ENCODE assay signal across 21 mouse cellular contexts in genomic region chr4:27949970-27950717, GRCm38 (mm10).
DNase-seq lines count a peak whose midpoint lies in the region; ATAC-seq lines count a peak whose summit lies in the region.
"Had no signal": no experiment of that assay in that cellular context is flagged by ENCODE, and none has a peak within 500 bp of the region (broad histone marks: within the 10 kb centered on the region; RNA-seq: fewer than 3 reads in every experiment).

No protein-coding gene starts in this region.

- H3K9ac ChIP-seq in forebrain, embryonic 11.5 days (ENCODE audit: low read length), result no peak overlapping the region
- no peak overlapping the region for H3K9ac ChIP-seq in forebrain, embryonic 13.5 days
- H3K9ac ChIP-seq in midbrain, embryonic 14.5 days (replicated peaks; ENCODE audit: low read length), result no peak overlapping the region
- H3K9ac ChIP-seq: embryonic facial prominence, embryonic 15.5 days; heart, embryonic 13.5 days; neural tube, embryonic 15.5 days had no signal

- 57% methylated on average over 8 of the region's 8 CpGs for WGBS in forebrain, embryonic 11.5 days
- 80% methylated on average over 8 of the region's 8 CpGs for WGBS in forebrain, embryonic 10.5 days
- 42% methylated on average over 8 of the region's 8 CpGs for WGBS in forebrain, embryonic 13.5 days
- 19% methylated on average over 8 of the region's 8 CpGs for WGBS in midbrain, embryonic 14.5 days

- no peaks in the 10 kb centered on the region for H3K27me3 ChIP-seq in forebrain, embryonic 11.5 days (ENCODE audit: control insufficient read depth, insufficient read depth, low read length)
- H3K27me3 ChIP-seq in forebrain, embryonic 10.5 days (ENCODE audit: poor library complexity, severe bottlenecking), result no peaks in the 10 kb centered on the region
- H3K27me3 ChIP-seq in forebrain, embryonic 13.5 days, result no peaks in the 10 kb centered on the region
- peaks cover 24% of the 10 kb centered on the region for H3K27me3 ChIP-seq in midbrain, embryonic 14.5 days (ENCODE audit: control insufficient read depth, insufficient read depth, low read length)
- H3K27me3 ChIP-seq: CH12.LX; embryonic facial prominence, embryonic 15.5 days; heart, embryonic 13.5 days; neural tube, embryonic 15.5 days had no signal

- H3K4me3 ChIP-seq in forebrain, embryonic 11.5 days (ENCODE audit: low read depth, low read length), result no peak overlapping the region
- H3K4me3 ChIP-seq in forebrain, embryonic 10.5 days, result no peak overlapping the region
- H3K4me3 ChIP-seq in forebrain, embryonic 13.5 days, result no peak overlapping the region
- H3K4me3 ChIP-seq in midbrain, embryonic 14.5 days (replicated peaks; ENCODE audit: low read depth, low read length), result no peak overlapping the region
- H3K4me3 ChIP-seq: embryonic facial prominence, embryonic 15.5 days; gastrocnemius, adult 2 months; heart, embryonic 13.5 days; limb, embryonic 10.5 days; neural tube, embryonic 15.5 days had no signal

- H3K27ac ChIP-seq in forebrain, embryonic 11.5 days (ENCODE audit: low read depth, low read length), result no peak overlapping the region; the same call in 1 of the 2 replicates
- no peak overlapping the region for H3K27ac ChIP-seq in forebrain, embryonic 10.5 days
- H3K27ac ChIP-seq in forebrain, embryonic 13.5 days, result no peak overlapping the region
- no peak overlapping the region for H3K27ac ChIP-seq in midbrain, embryonic 14.5 days (replicated peaks; ENCODE audit: low read depth, low read length)
- H3K27ac ChIP-seq: embryonic facial prominence, embryonic 15.5 days; gastrocnemius, adult 2 months; heart, embryonic 13.5 days; limb, embryonic 10.5 days; neural tube, embryonic 15.5 days had no signal

- no peak for DNase-seq in forebrain, embryonic 11.5 days (ENCODE audit: low spot score)
- DNase-seq in forebrain, embryonic 10.5 days (ENCODE audit: extremely low spot score, low spot score), result no peak
- peak; percentile 7 for DNase-seq in brain, adult 2 months (ENCODE audit: low read depth, low spot score)
- peak; percentile 57 for DNase-seq in midbrain, embryonic 14.5 days
- DNase-seq in adrenal gland, adult (ENCODE audit: inconsistent age in 2 of 2, low spot score in 1 of 2), result no peak
- DNase-seq in cerebellum, adult 9-10 months, result no peak
- DNase-seq: adrenal gland, postnatal 25 days; cerebellum, adult 2 months; gastrocnemius, adult 2 months; kidney, adult 11 months; layer of hippocampus, postnatal 36 days; lung, adult 18-20 months; lung, postnatal 36 days; thymus, postnatal 4 days had no signal

- ATAC-seq in forebrain, embryonic 11.5 days (replicated peaks; ENCODE audit: low FRiP score), result peak; percentile 59
- peak; percentile 92 for ATAC-seq in forebrain, embryonic 13.5 days
- no peak; the same call in 1 of the 2 replicates for ATAC-seq in midbrain, embryonic 14.5 days (ENCODE audit: low FRiP score, low TSS enrichment)
- ATAC-seq: hindbrain, embryonic 16.5 days had no signal

- H3K9me3 ChIP-seq in forebrain, embryonic 11.5 days (ENCODE audit: control insufficient read depth, low read length), result no peaks in the 10 kb centered on the region
- H3K9me3 ChIP-seq in forebrain, embryonic 10.5 days, result no peaks in the 10 kb centered on the region
- H3K9me3 ChIP-seq in forebrain, embryonic 13.5 days (replicated peaks), result no peaks in the 10 kb centered on the region
- no peaks in the 10 kb centered on the region for H3K9me3 ChIP-seq in midbrain, embryonic 14.5 days (ENCODE audit: control insufficient read depth, low read length)
- H3K9me3 ChIP-seq: embryonic facial prominence, embryonic 15.5 days; heart, embryonic 13.5 days; limb, embryonic 10.5 days; neural tube, embryonic 15.5 days had no signal

- H3K4me1 ChIP-seq in forebrain, embryonic 11.5 days (replicated peaks; ENCODE audit: control insufficient read depth, insufficient read depth, low read length), result no peaks in the 10 kb centered on the region
- H3K4me1 ChIP-seq in forebrain, embryonic 10.5 days, result peaks cover 8% of the 10 kb centered on the region; the same call in 1 of the 2 replicates
- peaks cover 6% of the 10 kb centered on the region; the same call in 1 of the 2 replicates for H3K4me1 ChIP-seq in forebrain, embryonic 13.5 days
- H3K4me1 ChIP-seq in midbrain, embryonic 14.5 days (ENCODE audit: control insufficient read depth, insufficient read depth, low read length), result no peaks in the 10 kb centered on the region
- H3K4me1 ChIP-seq: embryonic facial prominence, embryonic 15.5 days; heart, embryonic 13.5 days; limb, embryonic 10.5 days; neural tube, embryonic 15.5 days had no signal

- H3K4me2 ChIP-seq in forebrain, embryonic 11.5 days (ENCODE audit: low read depth, low read length, severe bottlenecking), result no peak overlapping the region
- H3K4me2 ChIP-seq in forebrain, embryonic 13.5 days, result no peak overlapping the region
- no peak overlapping the region for H3K4me2 ChIP-seq in midbrain, embryonic 14.5 days (ENCODE audit: low read length)
- H3K4me2 ChIP-seq: embryonic facial prominence, embryonic 15.5 days; heart, embryonic 13.5 days; neural tube, embryonic 15.5 days had no signal

- H3K36me3 ChIP-seq in forebrain, embryonic 11.5 days (ENCODE audit: control insufficient read depth, insufficient read depth, low read length), result no peaks in the 10 kb centered on the region
- H3K36me3 ChIP-seq in forebrain, embryonic 10.5 days (replicated peaks), result no peaks in the 10 kb centered on the region
- H3K36me3 ChIP-seq in forebrain, embryonic 13.5 days (ENCODE audit: poor library complexity, severe bottlenecking), result no peaks in the 10 kb centered on the region
- H3K36me3 ChIP-seq in midbrain, embryonic 14.5 days (ENCODE audit: control insufficient read depth, insufficient read depth, low read length), result no peaks in the 10 kb centered on the region
- H3K36me3 ChIP-seq: embryonic facial prominence, embryonic 15.5 days; heart, embryonic 13.5 days; limb, embryonic 10.5 days; neural tube, embryonic 15.5 days had no signal

Comparison
In these comparisons a context has a peak if more than half of its experiments do, and no peak if none do; other contexts are left out.
1. DNase-seq: peak in brain, adult 2 months (single experiment) and midbrain, embryonic 14.5 days (single experiment); none in forebrain, embryonic 11.5 days (single experiment), forebrain, embryonic 10.5 days (single experiment), adrenal gland, adult (0 of 2) and cerebellum, adult 9-10 months (single experiment).